Mouse (Mus musculus): ENCODE data around the gene Tex14. TPM values are rescaled to one million over a fixed set of nuclear protein-coding genes. Genes with fewer than 3 reads are reported as not detected.
"Not testable (repeated sequence)": the region's sequence is repeated elsewhere in the genome, so short reads cannot be mapped to it uniquely, and the experiment has no call there.

Gene Tex14
- polyA plus RNA-seq, 1 experiment from 2014 or later, result 0.38 TPM

DNA sequence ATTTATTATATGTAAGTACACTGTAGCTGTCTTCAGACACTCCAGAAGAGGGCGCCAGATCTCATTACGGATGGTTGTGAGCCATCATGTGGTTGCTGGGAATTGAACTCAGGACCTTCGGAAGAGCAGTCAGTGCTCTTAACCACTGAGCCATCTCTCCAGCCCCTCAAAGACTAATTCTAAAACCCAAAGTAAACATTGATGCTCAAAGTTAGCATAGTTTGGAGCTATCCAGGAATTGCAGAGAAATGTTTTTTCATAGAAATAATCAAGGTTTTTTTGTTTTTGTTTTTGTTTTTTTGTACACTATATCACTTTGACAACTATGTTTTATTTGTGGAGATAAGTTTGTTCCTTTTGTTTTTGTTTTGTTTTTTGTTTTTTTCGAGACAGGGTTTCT is 40.7 kb downstream of the Tex14 start:
- not testable (repeated sequence) for H3K9ac ChIP-seq (ENCODE audit: low read length); H3K36me3 ChIP-seq (ENCODE audit: control insufficient read depth, insufficient read depth, low read length); H3K4me3 ChIP-seq (ENCODE audit: control insufficient read depth in 1 of 2, insufficient read depth in 1 of 2, low read depth in 1 of 2, low read length in 2 of 2); ATAC-seq (ENCODE audit: insufficient number of reproducible peaks, insufficient read depth, low FRiP score, low read depth); H3K9me3 ChIP-seq (ENCODE audit: control insufficient read depth, low read length); H3K27ac ChIP-seq (replicated peaks in 1 of 2; ENCODE audit: control insufficient read depth in 1 of 2, insufficient read depth in 1 of 2, low read depth in 2 of 2, low read length in 2 of 2); H3K27me3 ChIP-seq (ENCODE audit: control insufficient read depth, insufficient read depth, low read length); H3K4me2 ChIP-seq (ENCODE audit: low read length); H3K4me1 ChIP-seq (ENCODE audit: control insufficient read depth in 2 of 2, insufficient read depth in 2 of 2, low read length in 2 of 2)
- 47% methylated on average over 4 of the region's 4 CpGs for WGBS

DNA sequence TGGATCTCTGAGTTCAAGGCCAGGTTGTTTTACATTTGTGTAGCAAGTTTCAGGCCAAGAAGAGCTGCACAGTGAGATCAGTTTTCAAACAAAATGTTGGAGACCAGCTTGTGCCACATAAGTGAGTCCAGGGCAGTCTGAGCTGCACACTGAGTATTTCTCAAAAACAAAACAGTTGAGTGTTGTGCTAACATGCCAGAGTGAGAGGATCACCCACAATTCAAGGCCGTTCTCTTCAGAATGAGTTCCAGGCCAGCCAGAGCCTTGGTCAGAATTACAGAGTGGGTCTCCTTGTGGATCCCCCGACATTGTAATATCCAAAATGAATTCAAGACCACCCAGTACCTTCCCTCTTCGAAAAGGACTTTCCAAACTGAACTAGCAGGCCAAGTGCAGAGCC is 41.3 kb downstream of the Tex14 start:
- no peak overlapping the region for H3K9ac ChIP-seq (ENCODE audit: low read length)
- no peaks in the 10 kb centered on the region for H3K9me3 ChIP-seq (ENCODE audit: control insufficient read depth, low read length)
- H3K27me3 ChIP-seq (ENCODE audit: control insufficient read depth, insufficient read depth, low read length), result no peaks in the 10 kb centered on the region
- H3K4me1 ChIP-seq (ENCODE audit: control insufficient read depth in 2 of 2, insufficient read depth in 2 of 2, low read length in 2 of 2), result peaks cover 0 to 5% of the 10 kb centered on the region in 2 experiments; a peak in 2 of 4 replicates
- no peak for ATAC-seq (ENCODE audit: insufficient number of reproducible peaks, insufficient read depth, low FRiP score, low read depth)
- H3K36me3 ChIP-seq (ENCODE audit: control insufficient read depth, insufficient read depth, low read length), result no peaks in the 10 kb centered on the region
- no peak overlapping the region for H3K27ac ChIP-seq (replicated peaks in 1 of 2; ENCODE audit: control insufficient read depth in 1 of 2, insufficient read depth in 1 of 2, low read depth in 2 of 2, low read length in 2 of 2)
- no peak overlapping the region for H3K4me2 ChIP-seq (ENCODE audit: low read length)
- H3K4me3 ChIP-seq (ENCODE audit: control insufficient read depth in 1 of 2, insufficient read depth in 1 of 2, low read depth in 1 of 2, low read length in 2 of 2), result no peak overlapping the region
- WGBS, result 91% methylated on average over 3 of the region's 3 CpGs

DNA sequence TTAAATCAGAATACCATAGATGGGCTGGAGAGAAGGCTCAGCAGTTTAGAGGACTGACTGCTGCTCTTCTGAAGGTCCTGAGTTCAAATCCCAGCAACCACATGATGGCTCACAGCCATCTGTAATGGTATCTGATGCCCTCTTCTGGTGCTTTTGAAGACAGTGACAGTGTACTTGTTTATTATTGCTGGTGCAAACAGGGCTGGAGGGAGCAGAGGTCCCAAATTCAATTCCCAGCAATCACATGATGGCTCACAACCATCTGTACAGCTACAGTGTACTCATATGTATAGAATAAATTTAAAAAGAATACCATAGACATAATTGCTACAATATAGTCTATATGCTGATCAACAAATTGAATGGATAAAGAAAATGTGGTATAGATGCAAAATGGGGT is 42.6 kb downstream of the Tex14 start:
- ATAC-seq (ENCODE audit: insufficient number of reproducible peaks, insufficient read depth, low FRiP score, low read depth), result no peak
- H3K27ac ChIP-seq (replicated peaks in 1 of 2; ENCODE audit: control insufficient read depth in 1 of 2, insufficient read depth in 1 of 2, low read depth in 2 of 2, low read length in 2 of 2), result no peak overlapping the region
- no peaks in the 10 kb centered on the region for H3K36me3 ChIP-seq (ENCODE audit: control insufficient read depth, insufficient read depth, low read length)
- H3K9me3 ChIP-seq (ENCODE audit: control insufficient read depth, low read length), result no peaks in the 10 kb centered on the region
- peaks cover 0 to 5% of the 10 kb centered on the region in 2 experiments; a peak in 2 of 4 replicates for H3K4me1 ChIP-seq (ENCODE audit: control insufficient read depth in 2 of 2, insufficient read depth in 2 of 2, low read length in 2 of 2)
- no peak overlapping the region for H3K4me3 ChIP-seq (ENCODE audit: control insufficient read depth in 1 of 2, insufficient read depth in 1 of 2, low read depth in 1 of 2, low read length in 2 of 2)
- H3K9ac ChIP-seq (ENCODE audit: low read length), result no peak overlapping the region
- H3K4me2 ChIP-seq (ENCODE audit: low read length), result no peak overlapping the region; the same call in 1 of the 2 replicates
- H3K27me3 ChIP-seq (ENCODE audit: control insufficient read depth, insufficient read depth, low read length), result no peaks in the 10 kb centered on the region

DNA sequence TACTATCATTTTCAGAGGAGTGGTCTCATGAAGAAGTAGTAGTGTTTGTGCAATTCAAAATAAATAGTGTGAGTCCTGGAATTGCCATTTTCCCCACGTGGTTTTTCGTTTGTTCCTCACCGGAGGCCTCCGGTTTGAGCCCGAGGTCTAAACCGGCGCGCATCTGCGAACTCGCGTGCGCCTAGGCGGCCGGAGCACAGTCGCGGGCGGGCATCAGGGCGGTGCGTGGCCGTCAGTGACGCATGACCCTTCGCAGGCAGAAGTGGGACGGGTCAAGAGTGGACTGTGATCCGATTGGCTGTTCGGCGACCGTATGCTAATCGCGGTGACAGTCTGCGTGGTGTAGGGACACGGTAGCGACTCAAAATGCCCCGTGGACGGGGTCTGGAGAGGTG is 43.2 kb downstream of the Tex14 start:
- H3K27ac ChIP-seq (replicated peaks in 1 of 2; ENCODE audit: control insufficient read depth in 1 of 2, insufficient read depth in 1 of 2, low read depth in 2 of 2, low read length in 2 of 2), result peak overlapping the region; percentile 47 to 59; a peak in 2 of 4 replicates

DNA sequence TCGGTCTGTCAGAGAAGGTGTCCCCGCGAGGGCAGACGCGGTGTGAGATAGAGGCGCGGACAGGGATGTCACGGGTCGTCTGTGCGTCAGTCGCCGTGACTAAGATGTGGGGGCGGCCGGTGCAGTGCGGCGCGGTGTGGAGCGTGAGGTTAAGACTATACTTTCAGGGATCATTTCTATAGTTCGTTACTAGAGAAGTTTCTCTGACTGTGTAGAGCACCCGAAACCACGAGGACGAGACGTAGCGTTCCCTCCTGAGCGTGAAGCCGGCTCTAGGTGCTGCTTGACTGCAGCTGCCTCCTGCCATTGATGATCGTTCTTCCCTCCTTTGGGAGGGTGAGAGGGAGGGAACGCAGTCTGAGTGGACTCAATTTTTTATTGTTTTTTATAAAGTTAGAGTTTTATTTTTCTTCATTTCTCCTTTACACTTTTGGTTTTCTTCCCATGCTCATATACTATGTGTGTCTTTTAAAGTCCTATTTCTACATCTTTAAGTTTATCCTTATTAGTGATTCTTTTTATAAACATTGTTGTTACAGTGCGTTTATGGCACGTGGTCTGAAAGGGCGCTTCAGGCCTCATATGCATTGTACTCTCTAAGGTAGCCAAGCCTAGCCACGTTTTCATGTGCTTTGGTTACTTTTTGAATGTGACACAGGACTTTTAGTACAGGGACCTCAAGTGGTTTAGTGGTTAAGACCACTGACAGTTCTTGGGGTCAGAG is 43.8 kb downstream of the Tex14 start:
- not testable (repeated sequence) for H3K4me1 ChIP-seq (ENCODE audit: control insufficient read depth in 2 of 2, insufficient read depth in 2 of 2, low read length in 2 of 2); H3K4me3 ChIP-seq (ENCODE audit: control insufficient read depth in 1 of 2, insufficient read depth in 1 of 2, low read depth in 1 of 2, low read length in 2 of 2); H3K9me3 ChIP-seq (ENCODE audit: control insufficient read depth, low read length); H3K36me3 ChIP-seq (ENCODE audit: control insufficient read depth, insufficient read depth, low read length); H3K27me3 ChIP-seq (ENCODE audit: control insufficient read depth, insufficient read depth, low read length); H3K4me2 ChIP-seq (ENCODE audit: low read length)
- WGBS, result under 1% methylated on average over 6 of the region's 32 CpGs
- H3K9ac ChIP-seq (ENCODE audit: low read length), result peak overlapping the region; percentile 3; the same call in 1 of the 2 replicates
- peak; percentile 93 for ATAC-seq (ENCODE audit: insufficient number of reproducible peaks, insufficient read depth, low FRiP score, low read depth)
- peak overlapping the region; percentile 52 to 73 for H3K27ac ChIP-seq (replicated peaks in 1 of 2; ENCODE audit: control insufficient read depth in 1 of 2, insufficient read depth in 1 of 2, low read depth in 2 of 2, low read length in 2 of 2)

More for the DNA sequence above, 43.2 kb downstream of the Tex14 start:
- H3K9ac ChIP-seq (ENCODE audit: low read length), result peak overlapping the region; percentile 71
- ATAC-seq (ENCODE audit: insufficient number of reproducible peaks, insufficient read depth, low FRiP score, low read depth), result peak; percentile 96
- not testable (repeated sequence) for H3K4me1 ChIP-seq (ENCODE audit: control insufficient read depth in 2 of 2, insufficient read depth in 2 of 2, low read length in 2 of 2); H3K9me3 ChIP-seq (ENCODE audit: control insufficient read depth, low read length); H3K36me3 ChIP-seq (ENCODE audit: control insufficient read depth, insufficient read depth, low read length); H3K27me3 ChIP-seq (ENCODE audit: control insufficient read depth, insufficient read depth, low read length)
- H3K4me3 ChIP-seq (ENCODE audit: control insufficient read depth in 1 of 2, insufficient read depth in 1 of 2, low read depth in 1 of 2, low read length in 2 of 2), result peak overlapping the region; percentile 39 to 59
- WGBS, result 0% methylated on average over 31 of the region's 34 CpGs
- peak overlapping the region; percentile 71 for H3K4me2 ChIP-seq (ENCODE audit: low read length)

DNA sequence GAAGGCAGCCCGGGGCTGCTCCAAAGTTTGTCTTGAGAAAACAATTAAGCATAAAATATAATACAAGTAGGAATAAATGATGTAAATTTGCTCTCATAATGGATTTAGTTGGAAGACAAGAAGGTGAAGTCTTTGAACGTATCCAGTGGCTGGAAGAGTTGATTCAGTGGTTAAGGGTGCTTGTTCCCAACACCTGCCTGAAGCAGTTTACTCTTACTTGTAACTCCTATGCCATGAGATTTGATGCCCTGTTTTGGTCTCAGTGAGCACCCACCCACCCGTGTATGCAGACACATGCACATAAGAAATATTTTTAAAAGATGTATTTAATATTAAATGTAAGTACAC is 44.3 kb downstream of the Tex14 start:
- peak overlapping the region; percentile 52 to 73; a peak in 3 of 4 replicates for H3K27ac ChIP-seq (replicated peaks in 1 of 2; ENCODE audit: control insufficient read depth in 1 of 2, insufficient read depth in 1 of 2, low read depth in 2 of 2, low read length in 2 of 2)

DNA sequence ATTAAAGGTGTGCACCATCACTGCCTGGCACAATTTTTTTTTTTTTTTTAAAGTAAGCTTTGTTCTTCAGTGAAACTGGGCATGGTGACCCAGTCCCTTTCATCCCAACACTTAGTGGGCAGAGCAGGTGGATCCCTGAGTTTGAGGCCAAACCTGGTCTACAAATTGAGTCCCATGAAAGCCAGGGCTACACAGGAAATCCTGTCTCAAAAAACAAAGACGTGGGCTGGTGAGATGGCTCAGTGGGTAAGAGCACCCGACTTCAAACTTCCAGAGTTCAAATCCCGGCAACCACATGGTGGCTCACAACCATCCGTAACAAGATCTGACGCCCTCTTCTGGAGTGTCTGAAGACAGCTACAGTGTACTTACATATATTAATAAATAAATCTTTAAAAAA is 45.0 kb downstream of the Tex14 start:
- not testable (repeated sequence) for H3K4me3 ChIP-seq (ENCODE audit: control insufficient read depth in 1 of 2, insufficient read depth in 1 of 2, low read depth in 1 of 2, low read length in 2 of 2); H3K27ac ChIP-seq (replicated peaks in 1 of 2; ENCODE audit: control insufficient read depth in 1 of 2, insufficient read depth in 1 of 2, low read depth in 2 of 2, low read length in 2 of 2); ATAC-seq (ENCODE audit: insufficient number of reproducible peaks, insufficient read depth, low FRiP score, low read depth); H3K4me2 ChIP-seq (ENCODE audit: low read length); H3K36me3 ChIP-seq (ENCODE audit: control insufficient read depth, insufficient read depth, low read length); H3K4me1 ChIP-seq (ENCODE audit: control insufficient read depth in 2 of 2, insufficient read depth in 2 of 2, low read length in 2 of 2); H3K9ac ChIP-seq (ENCODE audit: low read length); H3K27me3 ChIP-seq (ENCODE audit: control insufficient read depth, insufficient read depth, low read length); H3K9me3 ChIP-seq (ENCODE audit: control insufficient read depth, low read length)
- WGBS, result 52% methylated on average over 5 of the region's 5 CpGs

More for the DNA sequence above, 44.3 kb downstream of the Tex14 start:
- H3K9me3 ChIP-seq (ENCODE audit: control insufficient read depth, low read length), result no peaks in the 10 kb centered on the region
- H3K27me3 ChIP-seq (ENCODE audit: control insufficient read depth, insufficient read depth, low read length), result no peaks in the 10 kb centered on the region
- H3K9ac ChIP-seq (ENCODE audit: low read length), result 0 out of 2 replicates have a peak overlapping the region, but pooled peaks have one; percentile 3
- H3K36me3 ChIP-seq (ENCODE audit: control insufficient read depth, insufficient read depth, low read length), result no peaks in the 10 kb centered on the region
- no peak overlapping the region for H3K4me2 ChIP-seq (ENCODE audit: low read length)
- 14% methylated on average over 3 of the region's 3 CpGs for WGBS
- H3K4me1 ChIP-seq (ENCODE audit: control insufficient read depth in 2 of 2, insufficient read depth in 2 of 2, low read length in 2 of 2), result peaks cover 5% of the 10 kb centered on the region in 2 experiments
- H3K4me3 ChIP-seq (ENCODE audit: control insufficient read depth in 1 of 2, insufficient read depth in 1 of 2, low read depth in 1 of 2, low read length in 2 of 2), result no peak overlapping the region
- ATAC-seq (ENCODE audit: insufficient number of reproducible peaks, insufficient read depth, low FRiP score, low read depth), result no peak

DNA sequence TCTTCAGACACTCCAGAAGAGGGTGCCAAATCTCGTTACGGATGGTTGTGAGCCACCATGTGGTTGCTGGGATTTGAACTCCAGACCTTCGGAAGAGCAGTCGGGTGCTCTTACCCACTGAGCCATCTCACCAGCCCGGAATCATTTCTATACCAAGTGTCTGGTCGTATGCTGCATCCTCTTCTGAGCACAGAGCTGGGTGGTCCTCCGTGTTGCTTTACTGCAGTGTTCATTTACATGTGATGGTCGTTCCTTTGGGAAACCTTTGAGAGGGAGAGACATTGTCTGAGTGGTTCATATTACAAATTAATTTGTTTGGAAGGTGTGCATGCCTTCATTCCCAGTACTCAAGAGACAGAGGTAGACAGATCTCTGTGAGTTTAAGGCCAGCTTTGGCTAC is 47.9 kb downstream of the Tex14 start:
- ATAC-seq (ENCODE audit: insufficient number of reproducible peaks, insufficient read depth, low FRiP score, low read depth); H3K27ac ChIP-seq (replicated peaks in 1 of 2; ENCODE audit: control insufficient read depth in 1 of 2, insufficient read depth in 1 of 2, low read depth in 2 of 2, low read length in 2 of 2); H3K27me3 ChIP-seq (ENCODE audit: control insufficient read depth, insufficient read depth, low read length); H3K4me1 ChIP-seq (ENCODE audit: control insufficient read depth in 2 of 2, insufficient read depth in 2 of 2, low read length in 2 of 2); H3K4me3 ChIP-seq (ENCODE audit: control insufficient read depth in 1 of 2, insufficient read depth in 1 of 2, low read depth in 1 of 2, low read length in 2 of 2); H3K36me3 ChIP-seq (ENCODE audit: control insufficient read depth, insufficient read depth, low read length); H3K9ac ChIP-seq (ENCODE audit: low read length); H3K9me3 ChIP-seq (ENCODE audit: control insufficient read depth, low read length); H3K4me2 ChIP-seq (ENCODE audit: low read length): not testable (repeated sequence)
- WGBS, result 75% methylated on average over 6 of the region's 8 CpGs

All from heart, embryonic 14.5 days (tissue).